Mouse (Mus musculus): ENCODE results near the gene Mrpl34. TPM values are rescaled to one million over a fixed set of nuclear protein-coding genes. Genes with fewer than 3 reads are reported as not detected.
"Not testable (repeated sequence)": the region's sequence is repeated elsewhere in the genome, so short reads cannot be mapped to it uniquely, and the experiment has no call there.

The Mrpl34 gene
- 119 and 120 TPM in 2 replicates for polyA plus RNA-seq (2015; fragmentation: Nextera tagmentation; extraction: Ambion mirVana)

GRCm38 (mm10) chr8:71464513-71465500 lies at the start of gene Mrpl34:
Mrpl34 (plus strand) TSS chr8:71464959.
- peak within 1 kb of the TSS; percentile 99 for H3K4me2 ChIP-seq (ENCODE audit: low read depth, low read length)
- under 1% methylated on average over 59 of the region's 59 CpGs for WGBS (ENCODE audit: insufficient replicate concordance)
- peak within 1 kb of the TSS; percentile 66 for H3K27ac ChIP-seq (ENCODE audit: low read depth)
- H3K36me3 ChIP-seq (replicated peaks; ENCODE audit: insufficient read depth, low read length), result 0 out of 2 replicates have a peak, but pooled peaks cover 3% of the 10 kb centered on the region
- peaks cover 30% of the 10 kb centered on the region for H3K4me1 ChIP-seq (ENCODE audit: insufficient read depth)
- peak within 1 kb of the TSS; percentile 68 for H3K9ac ChIP-seq (replicated peaks)
- H3K9me3 ChIP-seq (ENCODE audit: low read length), result no peaks in the 10 kb centered on the region
- DNase-seq (peak; percentile 98), ATAC-seq (peak; percentile 86)
- peak within 1 kb of the TSS; percentile 73 for H3K4me3 ChIP-seq (ENCODE audit: low read depth, low read length)
- peak; percentile 100 for TF ChIP-seq CTCF (IDR thresholded peaks at IDR 0.05; ENCODE audit: low read depth)
- peak; percentile 71 for TF ChIP-seq EP300 (IDR thresholded peaks at IDR 0.05; ENCODE audit: low read depth)
- no peaks in the 10 kb centered on the region for H3K27me3 ChIP-seq (ENCODE audit: insufficient read depth, low read length)

DNA sequence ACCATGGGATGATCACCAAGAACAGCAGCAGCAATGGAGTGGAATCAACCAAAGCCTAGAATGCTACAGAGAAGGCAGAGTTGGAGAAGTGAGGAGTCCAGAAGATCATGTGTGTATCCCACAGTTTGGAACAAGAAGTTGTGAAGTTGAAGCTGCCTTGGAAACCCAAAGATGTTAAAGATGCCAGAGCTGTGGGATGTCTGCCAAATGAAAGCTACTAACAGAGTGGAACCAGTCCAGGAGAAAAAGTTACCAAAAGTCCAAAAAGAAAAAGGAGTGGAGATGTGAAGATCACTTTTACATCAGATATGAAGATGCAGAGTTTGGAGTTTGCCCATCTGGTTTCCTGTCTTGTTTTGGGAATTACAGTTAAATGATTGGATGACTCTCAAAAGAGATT lies 42.6 kb upstream of the Mrpl34 start:
- no peak for ATAC-seq
- Histone ChIP-seq H3K4me1 (ENCODE audit: insufficient read depth) (no peaks in the 10 kb centered on the region), H3K4me3 (ENCODE audit: low read depth, low read length) (no peak overlapping the region), H3K27me3 (ENCODE audit: insufficient read depth, low read length) (no peaks in the 10 kb centered on the region), H3K9ac (replicated peaks) (no peak overlapping the region), H3K4me2 (ENCODE audit: low read depth, low read length) (no peak overlapping the region), H3K36me3 (replicated peaks; ENCODE audit: insufficient read depth, low read length) (no peaks in the 10 kb centered on the region), H3K27ac (ENCODE audit: low read depth) (no peak overlapping the region), H3K9me3 (ENCODE audit: low read length) (no peaks in the 10 kb centered on the region)
- TF ChIP-seq EP300 (IDR thresholded peaks at IDR 0.05; ENCODE audit: low read depth) (no peak), CTCF (IDR thresholded peaks at IDR 0.05; ENCODE audit: low read depth) (no peak)
- DNase-seq, result no peak

DNA sequence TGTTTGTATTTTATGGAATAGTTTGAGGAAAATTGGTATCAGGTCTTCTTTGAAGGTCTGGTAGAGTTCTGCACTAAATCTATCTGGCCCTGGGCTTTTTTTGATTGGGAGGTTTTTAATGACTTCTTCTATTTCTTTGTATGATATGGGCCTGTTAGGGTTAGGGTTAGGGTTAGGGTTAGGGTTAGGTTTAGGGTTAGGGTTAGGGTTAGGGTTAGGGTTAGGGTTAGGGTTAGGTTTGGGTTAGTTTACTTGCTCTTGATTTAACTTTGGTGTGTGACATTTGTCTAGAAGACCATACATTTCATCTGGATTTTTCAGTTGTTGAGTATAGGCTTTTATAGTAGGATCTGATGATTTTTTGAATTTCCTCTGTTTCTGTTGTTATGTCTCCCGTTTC lies 31.8 kb upstream of the Mrpl34 start:
- H3K4me3 ChIP-seq (ENCODE audit: low read depth, low read length); H3K27ac ChIP-seq (ENCODE audit: low read depth); H3K4me2 ChIP-seq (ENCODE audit: low read depth, low read length); H3K9me3 ChIP-seq (ENCODE audit: low read length); H3K27me3 ChIP-seq (ENCODE audit: insufficient read depth, low read length); DNase-seq; H3K4me1 ChIP-seq (ENCODE audit: insufficient read depth); H3K9ac ChIP-seq (replicated peaks); H3K36me3 ChIP-seq (replicated peaks; ENCODE audit: insufficient read depth, low read length); ATAC-seq: not testable (repeated sequence)
- WGBS (ENCODE audit: insufficient replicate concordance), result 72% methylated on average over 1 of the region's 1 CpGs

DNA sequence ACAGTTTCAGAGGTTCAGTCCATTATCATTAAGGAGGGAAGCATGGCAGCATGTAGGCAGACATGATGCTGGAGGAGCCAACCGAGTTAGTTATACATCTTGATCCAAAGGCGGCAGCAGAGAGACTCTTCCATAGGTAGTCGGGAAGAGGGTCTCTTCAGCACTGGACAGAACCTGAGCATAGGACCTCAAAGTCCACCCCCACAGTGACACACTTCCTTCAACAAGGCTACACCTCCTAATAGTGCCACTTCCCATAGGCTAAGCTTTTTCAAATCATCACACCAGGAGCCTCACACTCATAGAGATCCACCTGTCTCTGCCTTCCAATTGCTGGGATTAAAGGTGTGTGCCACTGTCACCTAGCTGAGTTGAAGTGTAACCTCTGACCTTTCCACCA lies 27.7 kb upstream of the Mrpl34 start:
- TF ChIP-seq CTCF (IDR thresholded peaks at IDR 0.05; ENCODE audit: low read depth), result no peak
- no peak for TF ChIP-seq EP300 (IDR thresholded peaks at IDR 0.05; ENCODE audit: low read depth)
- no peak overlapping the region for H3K27ac ChIP-seq (ENCODE audit: low read depth)
- H3K4me3 ChIP-seq (ENCODE audit: low read depth, low read length), result no peak overlapping the region
- no peaks in the 10 kb centered on the region for H3K9me3 ChIP-seq (ENCODE audit: low read length)
- H3K27me3 ChIP-seq (ENCODE audit: insufficient read depth, low read length), result 0 out of 2 replicates have a peak, but pooled peaks cover 2% of the 10 kb centered on the region
- H3K4me2 ChIP-seq (ENCODE audit: low read depth, low read length), result no peak overlapping the region
- H3K4me1 ChIP-seq (ENCODE audit: insufficient read depth), result no peaks in the 10 kb centered on the region
- DNase-seq (no peak), ATAC-seq (no peak)
- WGBS (ENCODE audit: insufficient replicate concordance), result 49% methylated on average over 3 of the region's 3 CpGs
- no peak overlapping the region for H3K9ac ChIP-seq (replicated peaks)
- no peaks in the 10 kb centered on the region for H3K36me3 ChIP-seq (replicated peaks; ENCODE audit: insufficient read depth, low read length)

DNA sequence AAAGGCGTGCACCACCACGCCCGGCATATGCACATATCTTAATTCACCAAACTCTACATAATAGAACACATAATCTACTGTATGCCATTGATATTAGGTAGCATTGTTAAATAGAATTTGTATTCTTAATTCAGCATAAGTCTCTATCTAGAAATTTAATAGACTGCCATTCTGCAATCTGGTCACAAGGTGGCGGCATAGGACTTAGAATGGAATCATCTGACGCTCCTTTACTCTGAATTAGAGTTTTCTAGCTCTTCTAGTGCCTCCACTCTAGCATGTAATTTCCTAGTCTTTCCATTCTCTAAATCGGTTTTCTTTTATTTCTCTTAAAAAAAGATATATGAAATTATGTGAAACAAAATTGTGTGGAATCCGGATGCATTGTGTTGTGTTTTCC lies 23.4 kb upstream of the Mrpl34 start:
- H3K4me1 ChIP-seq (ENCODE audit: insufficient read depth), result no peaks in the 10 kb centered on the region
- H3K9ac ChIP-seq (replicated peaks), result no peak overlapping the region
- no peaks in the 10 kb centered on the region for H3K9me3 ChIP-seq (ENCODE audit: low read length)
- ATAC-seq (no peak), DNase-seq (peak; percentile 55)
- TF ChIP-seq CTCF (IDR thresholded peaks at IDR 0.05; ENCODE audit: low read depth), result peak; percentile 89
- TF ChIP-seq EP300 (IDR thresholded peaks at IDR 0.05; ENCODE audit: low read depth), result no peak
- H3K36me3 ChIP-seq (replicated peaks; ENCODE audit: insufficient read depth, low read length), result no peaks in the 10 kb centered on the region
- H3K27me3 ChIP-seq (ENCODE audit: insufficient read depth, low read length), result 0 out of 2 replicates have a peak, but pooled peaks cover 4% of the 10 kb centered on the region
- no peak overlapping the region for H3K27ac ChIP-seq (ENCODE audit: low read depth)
- no peak overlapping the region for H3K4me3 ChIP-seq (ENCODE audit: low read depth, low read length)
- no peak overlapping the region for H3K4me2 ChIP-seq (ENCODE audit: low read depth, low read length)
- WGBS (ENCODE audit: insufficient replicate concordance), result under 1% methylated on average over 7 of the region's 7 CpGs

DNA sequence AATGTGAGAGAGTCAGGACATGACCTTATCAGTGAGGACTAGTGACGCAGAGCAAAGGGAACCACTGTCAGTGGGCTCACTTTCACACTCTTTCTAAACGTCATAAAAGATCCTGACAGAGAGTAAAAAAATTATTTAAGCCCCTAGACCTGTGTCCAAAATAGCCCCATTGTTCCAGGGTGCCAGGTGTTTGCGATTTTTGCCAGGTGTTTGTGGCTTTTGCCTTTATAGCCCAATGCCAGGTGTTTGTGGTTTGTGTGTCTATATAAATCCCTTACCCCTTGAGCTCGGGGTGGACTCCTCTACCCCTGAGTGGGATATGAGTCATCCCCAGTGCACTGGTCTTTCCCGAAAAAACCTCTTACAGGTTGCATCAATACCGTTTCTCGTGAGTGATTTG lies 19.7 kb upstream of the Mrpl34 start:
- no peak for ATAC-seq
- 0 out of 2 replicates have a peak, but pooled peaks cover 4% of the 10 kb centered on the region for H3K27me3 ChIP-seq (ENCODE audit: insufficient read depth, low read length)
- no peak overlapping the region for H3K27ac ChIP-seq (ENCODE audit: low read depth)
- 66% methylated on average over 7 of the region's 7 CpGs for WGBS (ENCODE audit: insufficient replicate concordance)
- H3K9ac ChIP-seq (replicated peaks), result no peak overlapping the region
- H3K9me3 ChIP-seq (ENCODE audit: low read length), result no peaks in the 10 kb centered on the region
- H3K4me1 ChIP-seq (ENCODE audit: insufficient read depth), result no peaks in the 10 kb centered on the region
- H3K4me2 ChIP-seq (ENCODE audit: low read depth, low read length), result no peak overlapping the region
- no peaks in the 10 kb centered on the region for H3K36me3 ChIP-seq (replicated peaks; ENCODE audit: insufficient read depth, low read length)
- no peak overlapping the region for H3K4me3 ChIP-seq (ENCODE audit: low read depth, low read length)
- DNase-seq, result no peak
- TF ChIP-seq EP300 (IDR thresholded peaks at IDR 0.05; ENCODE audit: low read depth), result no peak
- no peak for TF ChIP-seq CTCF (IDR thresholded peaks at IDR 0.05; ENCODE audit: low read depth)

Measured in liver, postnatal 0 days (tissue).